Mouse (Mus musculus) heart, embryonic 11.5 days (tissue): Measurements from ENCODE around the gene Ass1. TPM values are rescaled to one million over a fixed set of nuclear protein-coding genes. Genes with fewer than 3 reads are reported as not detected.

Source experiments
- ATAC-seq: fragments of 200-750 bp; cut with Nextera tagmentation; replicated peaks from 2 replicates; pipeline ENCODE4 v1.8.0; 2017; ENCODE audit warnings: moderate library complexity; ENCODE audit not compliant: insufficient number of reproducible peaks, low FRiP score, low TSS enrichment
- H3K27ac ChIP-seq: fragments of 300-500 bp; sonication (generic); 2 replicates; pipeline ENCODE4 v1.5.1; 2014; ENCODE audit warnings: mild to moderate bottlenecking, low read depth, low read length
- H3K27me3 ChIP-seq: fragments of 300-500 bp; sonication (generic); 2 replicates; pipeline ENCODE4 v1.6.1; 2014; ENCODE audit warnings: mild to moderate bottlenecking, low read length, mixed read lengths; ENCODE audit not compliant: control insufficient read depth, insufficient read depth
- H3K36me3 ChIP-seq: fragments of 300-500 bp; sonication (generic); 2 replicates; pipeline ENCODE4 v1.6.1; 2014; ENCODE audit warnings: mild to moderate bottlenecking, low read length, moderate library complexity, mixed read lengths; ENCODE audit not compliant: control insufficient read depth, insufficient read depth
- H3K4me1 ChIP-seq: fragments of 300-500 bp; sonication (generic); 2 replicates; pipeline ENCODE4 v1.6.1; 2014; ENCODE audit warnings: low read length; ENCODE audit not compliant: control insufficient read depth, insufficient read depth
- H3K4me2 ChIP-seq: fragments of 300-500 bp; sonication (generic); 2 replicates; pipeline ENCODE4 v1.6.1; 2014; ENCODE audit warnings: mild to moderate bottlenecking, moderate library complexity
- H3K4me3 ChIP-seq: fragments of 300-500 bp; sonication (generic); 2 replicates; pipeline ENCODE4 v1.5.1; 2014; ENCODE audit warnings: low read depth, low read length
- H3K9ac ChIP-seq: fragments of 300-500 bp; sonication (generic); 2 replicates; pipeline ENCODE4 v1.6.1; 2014; ENCODE audit warnings: mild to moderate bottlenecking, low read depth, low read length, moderate library complexity
- H3K9me3 ChIP-seq: fragments of 300-500 bp; sonication (generic); replicated peaks from 2 replicates; pipeline ENCODE4 v1.6.1; 2016; ENCODE audit warnings: low read length; ENCODE audit not compliant: control insufficient read depth
- WGBS: fragments of 180-500 bp; shearing (Covaris S2); extraction: QIAGEN DNeasy Blood & Tissue Kit; methylation state at CpG from one replicate; pipeline ENCODE4 v1.1.7; 2014; ENCODE audit not compliant: insufficient replicate concordance; 5-methylcytosine and 5-hydroxymethylcytosine counted together
- polyA plus RNA-seq: library from polyadenylated mRNA; unstranded; fragments of >200 nt; fragmentation: Nextera tagmentation; extraction: Ambion mirVana; gene quantifications from 2 replicates; pipeline ENCODE4 v1.2.1, GENCODE M21; 2014

Ass1 gene
- polyA plus RNA-seq, 1 experiment from 2014 or later, result 9.0 TPM

- Histone ChIP-seq H3K4me3 (no peak overlapping the region), H3K9me3 (no peaks in the 10 kb centered on the region), H3K36me3 (no peaks in the 10 kb centered on the region), H3K4me1 (peaks cover 29% of the 10 kb centered on the region), H3K27ac (no peak overlapping the region), H3K27me3 (0 out of 2 replicates have a peak, but pooled peaks cover 3% of the 10 kb centered on the region), H3K9ac (no peak overlapping the region), H3K4me2 (no peak overlapping the region)
- 41% methylated on average over 1 of the region's 1 CpGs for WGBS
- ATAC-seq, result no peak
Observed at GRCm38 (mm10) chr2:31451530-31451929, 18.5 kb upstream of the Ass1 start.

- no peak for ATAC-seq
- H3K4me3 ChIP-seq, result no peak overlapping the region
- H3K4me1 ChIP-seq, result peaks cover 29% of the 10 kb centered on the region
- WGBS, result 71% methylated on average over 13 of the region's 13 CpGs
- no peaks in the 10 kb centered on the region for H3K36me3 ChIP-seq
- no peak overlapping the region for H3K9ac ChIP-seq
- peaks cover 15% of the 10 kb centered on the region for H3K27me3 ChIP-seq
- H3K9me3 ChIP-seq, result no peaks in the 10 kb centered on the region
- no peak overlapping the region for H3K27ac ChIP-seq
- H3K4me2 ChIP-seq, result no peak overlapping the region
Observed at GRCm38 (mm10) chr2:31453011-31453410, 17.0 kb upstream of the Ass1 start.

DNA sequence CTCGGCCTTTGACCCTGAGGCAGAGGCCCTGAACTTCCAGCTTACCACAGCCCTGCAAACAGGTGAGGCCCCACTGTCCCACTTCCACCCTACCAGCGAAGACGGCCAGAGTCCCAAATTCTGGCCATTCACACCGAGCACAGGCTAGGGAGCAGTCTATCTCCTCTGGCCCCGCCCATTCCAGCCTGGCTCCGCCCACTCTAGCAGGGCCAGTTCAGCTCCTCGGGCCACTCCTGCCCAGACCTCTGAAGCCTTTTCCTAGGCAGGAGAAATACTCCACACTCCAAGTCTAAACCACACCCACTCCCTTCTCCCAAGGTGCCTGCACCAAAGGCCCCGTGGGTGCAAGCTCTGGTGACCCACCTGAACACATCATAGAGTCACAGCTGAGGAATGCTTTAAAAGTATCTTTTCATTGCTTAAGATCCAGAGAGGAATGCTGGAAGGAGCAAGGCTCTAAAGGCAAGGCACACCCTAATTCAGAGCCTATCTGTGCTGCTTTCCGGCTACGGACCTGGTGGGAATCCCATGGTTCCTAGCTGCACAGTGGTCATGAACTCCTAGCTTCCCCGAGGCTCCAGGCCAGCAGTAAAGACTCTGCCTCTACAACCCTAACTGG lies 16.3 kb upstream of the Ass1 start:
- Histone ChIP-seq H3K9me3 (no peaks in the 10 kb centered on the region), H3K36me3 (no peaks in the 10 kb centered on the region), H3K9ac (no peak overlapping the region), H3K4me2 (no peak overlapping the region), H3K27me3 (peaks cover 21% of the 10 kb centered on the region), H3K4me3 (no peak overlapping the region), H3K4me1 (peaks cover 29% of the 10 kb centered on the region), H3K27ac (peak overlapping the region; percentile 29; the same call in 1 of the 2 replicates)
- WGBS, result 38% methylated on average over 11 of the region's 11 CpGs
- ATAC-seq, result peak; percentile 11; the same call in 1 of the 2 replicates

DNA sequence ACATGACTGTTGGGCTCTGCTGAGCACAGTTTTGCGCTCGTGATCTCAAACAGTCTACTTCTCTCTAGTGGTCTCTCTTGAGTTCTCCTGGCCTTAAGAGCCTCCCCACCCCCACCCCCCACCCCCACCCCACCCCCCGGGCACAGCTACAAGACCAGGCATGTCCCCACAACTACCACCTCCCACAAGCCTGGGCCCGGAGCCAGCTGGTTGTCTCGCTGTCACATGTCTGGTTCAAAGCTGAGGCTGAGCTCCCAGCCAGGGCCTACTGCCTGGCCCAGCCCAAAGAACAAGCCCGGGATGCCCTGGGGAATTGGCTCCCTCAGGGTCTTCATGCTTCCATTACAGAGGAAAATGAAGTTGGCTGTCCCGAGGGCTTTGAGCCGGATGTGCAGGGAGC lies 15.7 kb upstream of the Ass1 start:
- Histone ChIP-seq H3K4me2 (no peak overlapping the region), H3K4me1 (peaks cover 25% of the 10 kb centered on the region), H3K9me3 (no peaks in the 10 kb centered on the region), H3K36me3 (no peaks in the 10 kb centered on the region), H3K27me3 (peaks cover 26% of the 10 kb centered on the region), H3K9ac (no peak overlapping the region; the same call in 1 of the 2 replicates), H3K27ac (0 out of 2 replicates have a peak overlapping the region, but pooled peaks have one; percentile 29), H3K4me3 (no peak overlapping the region)
- no peak for ATAC-seq
- WGBS, result 53% methylated on average over 8 of the region's 8 CpGs

- H3K4me3 ChIP-seq, result no peak overlapping the region
- WGBS, result 80% methylated on average over 7 of the region's 7 CpGs
- H3K9ac ChIP-seq, result no peak overlapping the region
- ATAC-seq, result no peak
- H3K9me3 ChIP-seq, result no peaks in the 10 kb centered on the region
- H3K27ac ChIP-seq, result no peak overlapping the region
- peaks cover 36% of the 10 kb centered on the region for H3K27me3 ChIP-seq
- peaks cover 23% of the 10 kb centered on the region for H3K4me1 ChIP-seq
- H3K36me3 ChIP-seq, result no peaks in the 10 kb centered on the region
- no peak overlapping the region for H3K4me2 ChIP-seq
Observed at GRCm38 (mm10) chr2:31455418-31455817, 14.6 kb upstream of the Ass1 start.

DNA sequence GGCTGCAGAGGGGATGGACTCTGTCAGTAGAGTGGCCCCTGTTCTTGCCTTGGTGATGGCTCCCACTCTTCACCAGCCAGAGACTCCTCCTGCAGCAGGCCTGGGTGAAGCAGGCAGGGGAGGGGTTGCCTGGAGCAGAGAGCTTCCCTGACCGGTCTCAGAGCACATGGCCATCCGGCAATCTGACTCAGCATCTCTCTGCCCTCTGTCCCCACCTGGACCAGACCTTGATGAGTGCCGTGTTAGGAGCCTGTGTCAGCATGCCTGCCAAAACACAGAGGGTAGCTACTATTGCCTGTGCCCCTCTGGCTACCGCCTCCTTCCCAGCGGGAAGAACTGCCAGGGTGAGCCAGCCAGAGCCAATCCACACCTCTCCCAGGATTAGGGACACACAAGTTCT lies 11.5 kb upstream of the Ass1 start:
- WGBS, result 37% methylated on average over 5 of the region's 5 CpGs
- ATAC-seq, result no peak
- no peak overlapping the region for H3K4me2 ChIP-seq
- H3K27me3 ChIP-seq, result peaks cover 52% of the 10 kb centered on the region
- no peak overlapping the region for H3K27ac ChIP-seq
- no peaks in the 10 kb centered on the region for H3K9me3 ChIP-seq
- peaks cover 18% of the 10 kb centered on the region for H3K4me1 ChIP-seq
- H3K9ac ChIP-seq, result no peak overlapping the region
- H3K4me3 ChIP-seq, result no peak overlapping the region
- H3K36me3 ChIP-seq, result no peaks in the 10 kb centered on the region

GRCm38 (mm10) chr2:31458989-31459936 lies 10.7 kb upstream of the Ass1 start:
- H3K27ac ChIP-seq, result no peak overlapping the region
- WGBS, result 37% methylated on average over 16 of the region's 16 CpGs
- H3K4me1 ChIP-seq, result peaks cover 11% of the 10 kb centered on the region
- H3K9ac ChIP-seq, result no peak overlapping the region
- no peaks in the 10 kb centered on the region for H3K9me3 ChIP-seq
- no peak for ATAC-seq
- no peaks in the 10 kb centered on the region for H3K36me3 ChIP-seq
- peaks cover 57% of the 10 kb centered on the region for H3K27me3 ChIP-seq
- peak overlapping the region; percentile 42; the same call in 1 of the 2 replicates for H3K4me3 ChIP-seq
- H3K4me2 ChIP-seq, result peak overlapping the region; percentile 77

DNA sequence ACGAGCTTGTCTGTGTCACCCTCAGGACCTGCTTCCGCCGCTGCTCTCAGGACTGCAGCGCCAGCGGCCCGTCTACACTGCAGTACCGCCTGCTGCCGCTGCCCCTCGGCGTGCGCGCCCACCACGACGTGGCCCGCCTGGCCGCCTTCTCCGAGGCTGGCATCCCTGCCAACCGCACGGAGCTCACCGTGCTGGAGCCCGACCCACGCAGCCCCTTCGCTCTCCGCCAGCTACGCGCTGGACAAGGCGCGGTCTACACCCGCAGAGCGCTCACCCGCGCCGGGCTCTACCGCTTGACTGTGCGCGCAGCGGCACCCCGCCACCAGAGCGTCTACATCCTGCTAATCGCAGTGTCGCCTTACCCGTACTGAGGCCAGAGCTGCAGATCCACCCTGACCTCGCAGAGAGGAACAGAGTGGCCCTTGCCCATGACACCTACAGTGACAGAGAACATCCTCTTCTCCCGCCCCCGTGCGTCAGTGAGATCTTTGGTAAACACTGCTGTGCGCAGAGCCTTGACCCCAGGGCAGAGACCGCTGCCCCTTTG lies 9.9 kb upstream of the Ass1 start:
- peak overlapping the region; percentile 42 for H3K4me3 ChIP-seq
- no peaks in the 10 kb centered on the region for H3K9me3 ChIP-seq
- H3K27me3 ChIP-seq, result peaks cover 62% of the 10 kb centered on the region
- peak overlapping the region; percentile 77 for H3K4me2 ChIP-seq
- no peaks in the 10 kb centered on the region for H3K36me3 ChIP-seq
- H3K4me1 ChIP-seq, result peaks cover 3% of the 10 kb centered on the region
- no peak overlapping the region for H3K9ac ChIP-seq
- WGBS, result 1% methylated on average over 48 of the region's 48 CpGs
- ATAC-seq, result 0 out of 2 replicates have a peak, but pooled peaks have one; percentile 11
- H3K27ac ChIP-seq, result no peak overlapping the region
